Mouse (Mus musculus): ENCODE measurements around the gene Ranbp9. TPM values are rescaled to one million over a fixed set of nuclear protein-coding genes. Genes with fewer than 3 reads are reported as not detected.

The Ranbp9 gene
- polyA plus RNA-seq, 1 experiment from 2014 or later, result 11.9 TPM

GRCm38 (mm10) chr13:43499731-43500482 is 18.8 kb upstream of the Ranbp9 start:
- ATAC-seq, result no peak
- no peak overlapping the region for H3K4me3 ChIP-seq (replicated peaks; ENCODE audit: low read length)
- no peaks in the 10 kb centered on the region for H3K27me3 ChIP-seq (replicated peaks; ENCODE audit: control insufficient read depth, insufficient read depth, low read length)
- H3K9me3 ChIP-seq (ENCODE audit: control insufficient read depth, low read length), result no peaks in the 10 kb centered on the region
- no peaks in the 10 kb centered on the region for H3K36me3 ChIP-seq (ENCODE audit: control insufficient read depth, insufficient read depth)
- WGBS, result 64% methylated on average over 7 of the region's 7 CpGs
- H3K9ac ChIP-seq (replicated peaks; ENCODE audit: low read depth, low read length), result no peak overlapping the region
- no peak overlapping the region for H3K4me2 ChIP-seq (ENCODE audit: low read length)
- no peak overlapping the region for H3K27ac ChIP-seq (ENCODE audit: low read length)
- peaks cover 13% of the 10 kb centered on the region for H3K4me1 ChIP-seq (replicated peaks; ENCODE audit: control insufficient read depth, insufficient read depth, low read length)

GRCm38 (mm10) chr13:43498849-43499248 is 17.8 kb upstream of the Ranbp9 start:
- WGBS, result 59% methylated on average over 14 of the region's 14 CpGs
- Histone ChIP-seq H3K4me1 (replicated peaks; ENCODE audit: control insufficient read depth, insufficient read depth, low read length) (peaks cover 11% of the 10 kb centered on the region), H3K4me3 (replicated peaks; ENCODE audit: low read length) (no peak overlapping the region), H3K4me2 (ENCODE audit: low read length) (0 out of 2 replicates have a peak overlapping the region, but pooled peaks have one; percentile 17), H3K36me3 (ENCODE audit: control insufficient read depth, insufficient read depth) (no peaks in the 10 kb centered on the region), H3K27me3 (replicated peaks; ENCODE audit: control insufficient read depth, insufficient read depth, low read length) (no peaks in the 10 kb centered on the region), H3K9me3 (ENCODE audit: control insufficient read depth, low read length) (no peaks in the 10 kb centered on the region), H3K9ac (replicated peaks; ENCODE audit: low read depth, low read length) (no peak overlapping the region), H3K27ac (ENCODE audit: low read length) (no peak overlapping the region)
- ATAC-seq, result peak; percentile 31; the same call in 1 of the 2 replicates

- Histone ChIP-seq H3K27ac (ENCODE audit: low read length) (no peak overlapping the region), H3K36me3 (ENCODE audit: control insufficient read depth, insufficient read depth) (no peaks in the 10 kb centered on the region), H3K4me1 (replicated peaks; ENCODE audit: control insufficient read depth, insufficient read depth, low read length) (peaks cover 5% of the 10 kb centered on the region; the same call in 1 of the 2 replicates), H3K9me3 (ENCODE audit: control insufficient read depth, low read length) (no peaks in the 10 kb centered on the region), H3K9ac (replicated peaks; ENCODE audit: low read depth, low read length) (no peak overlapping the region), H3K4me3 (replicated peaks; ENCODE audit: low read length) (no peak overlapping the region), H3K4me2 (ENCODE audit: low read length) (no peak overlapping the region), H3K27me3 (replicated peaks; ENCODE audit: control insufficient read depth, insufficient read depth, low read length) (no peaks in the 10 kb centered on the region)
- ATAC-seq, result no peak
- 92% methylated on average over 3 of the region's 3 CpGs for WGBS
These were observed 16.7 kb upstream of the Ranbp9 start for GRCm38 (mm10) chr13:43497769-43498168.

GRCm38 (mm10) chr13:43496660-43497059 is 15.6 kb upstream of the Ranbp9 start:
- no peaks in the 10 kb centered on the region for H3K36me3 ChIP-seq (ENCODE audit: control insufficient read depth, insufficient read depth)
- H3K27ac ChIP-seq (ENCODE audit: low read length), result no peak overlapping the region
- H3K9me3 ChIP-seq (ENCODE audit: control insufficient read depth, low read length), result no peaks in the 10 kb centered on the region
- no peak overlapping the region for H3K4me3 ChIP-seq (replicated peaks; ENCODE audit: low read length)
- H3K4me1 ChIP-seq (replicated peaks; ENCODE audit: control insufficient read depth, insufficient read depth, low read length), result peaks cover 5% of the 10 kb centered on the region; the same call in 1 of the 2 replicates
- H3K9ac ChIP-seq (replicated peaks; ENCODE audit: low read depth, low read length), result no peak overlapping the region
- no peak for ATAC-seq
- WGBS, result 5% methylated on average over 2 of the region's 2 CpGs
- H3K27me3 ChIP-seq (replicated peaks; ENCODE audit: control insufficient read depth, insufficient read depth, low read length), result no peaks in the 10 kb centered on the region
- no peak overlapping the region for H3K4me2 ChIP-seq (ENCODE audit: low read length)

GRCm38 (mm10) chr13:43495645-43496044 is 14.6 kb upstream of the Ranbp9 start:
- Histone ChIP-seq H3K36me3 (ENCODE audit: control insufficient read depth, insufficient read depth) (no peaks in the 10 kb centered on the region), H3K27me3 (replicated peaks; ENCODE audit: control insufficient read depth, insufficient read depth, low read length) (no peaks in the 10 kb centered on the region), H3K4me2 (ENCODE audit: low read length) (no peak overlapping the region), H3K4me1 (replicated peaks; ENCODE audit: control insufficient read depth, insufficient read depth, low read length) (peaks cover 5% of the 10 kb centered on the region; the same call in 1 of the 2 replicates), H3K4me3 (replicated peaks; ENCODE audit: low read length) (no peak overlapping the region), H3K9ac (replicated peaks; ENCODE audit: low read depth, low read length) (no peak overlapping the region), H3K27ac (ENCODE audit: low read length) (no peak overlapping the region), H3K9me3 (ENCODE audit: control insufficient read depth, low read length) (no peaks in the 10 kb centered on the region)
- ATAC-seq, result no peak
- 82% methylated on average over 7 of the region's 7 CpGs for WGBS

- no peaks in the 10 kb centered on the region for H3K9me3 ChIP-seq (ENCODE audit: control insufficient read depth, low read length)
- H3K4me3 ChIP-seq (replicated peaks; ENCODE audit: low read length), result no peak overlapping the region
- no peak overlapping the region for H3K4me2 ChIP-seq (ENCODE audit: low read length)
- no peak overlapping the region for H3K27ac ChIP-seq (ENCODE audit: low read length)
- H3K9ac ChIP-seq (replicated peaks; ENCODE audit: low read depth, low read length), result no peak overlapping the region
- H3K27me3 ChIP-seq (replicated peaks; ENCODE audit: control insufficient read depth, insufficient read depth, low read length), result no peaks in the 10 kb centered on the region
- WGBS, result 88% methylated on average over 7 of the region's 7 CpGs
- no peaks in the 10 kb centered on the region for H3K36me3 ChIP-seq (ENCODE audit: control insufficient read depth, insufficient read depth)
- no peak for ATAC-seq
- H3K4me1 ChIP-seq (replicated peaks; ENCODE audit: control insufficient read depth, insufficient read depth, low read length), result peaks cover 3% of the 10 kb centered on the region; the same call in 1 of the 2 replicates
These were observed 12.6 kb upstream of the Ranbp9 start for GRCm38 (mm10) chr13:43493725-43494124.

- peak; percentile 47 for ATAC-seq
- Histone ChIP-seq H3K4me3 (replicated peaks; ENCODE audit: low read length) (no peak overlapping the region), H3K27me3 (replicated peaks; ENCODE audit: control insufficient read depth, insufficient read depth, low read length) (no peaks in the 10 kb centered on the region), H3K9ac (replicated peaks; ENCODE audit: low read depth, low read length) (no peak overlapping the region), H3K27ac (ENCODE audit: low read length) (no peak overlapping the region), H3K36me3 (ENCODE audit: control insufficient read depth, insufficient read depth) (no peaks in the 10 kb centered on the region), H3K4me2 (ENCODE audit: low read length) (no peak overlapping the region), H3K4me1 (replicated peaks; ENCODE audit: control insufficient read depth, insufficient read depth, low read length) (peaks cover 3% of the 10 kb centered on the region; the same call in 1 of the 2 replicates), H3K9me3 (ENCODE audit: control insufficient read depth, low read length) (no peaks in the 10 kb centered on the region)
- 52% methylated on average over 11 of the region's 11 CpGs for WGBS
These were observed 12.0 kb upstream of the Ranbp9 start for GRCm38 (mm10) chr13:43493058-43493481.

- no peak for ATAC-seq
- no peak overlapping the region for H3K9ac ChIP-seq (replicated peaks; ENCODE audit: low read depth, low read length)
- H3K4me2 ChIP-seq (ENCODE audit: low read length), result no peak overlapping the region
- no peaks in the 10 kb centered on the region for H3K36me3 ChIP-seq (ENCODE audit: control insufficient read depth, insufficient read depth)
- H3K4me3 ChIP-seq (replicated peaks; ENCODE audit: low read length), result no peak overlapping the region
- WGBS, result 80% methylated on average over 12 of the region's 12 CpGs
- H3K27ac ChIP-seq (ENCODE audit: low read length), result no peak overlapping the region
- no peaks in the 10 kb centered on the region for H3K27me3 ChIP-seq (replicated peaks; ENCODE audit: control insufficient read depth, insufficient read depth, low read length)
- H3K9me3 ChIP-seq (ENCODE audit: control insufficient read depth, low read length), result no peaks in the 10 kb centered on the region
- peaks cover 5% of the 10 kb centered on the region for H3K4me1 ChIP-seq (replicated peaks; ENCODE audit: control insufficient read depth, insufficient read depth, low read length)
These were observed 5.6 kb upstream of the Ranbp9 start for GRCm38 (mm10) chr13:43486501-43487213.

- WGBS, result 97% methylated on average over 5 of the region's 5 CpGs
- H3K27me3 ChIP-seq (replicated peaks; ENCODE audit: control insufficient read depth, insufficient read depth, low read length), result no peaks in the 10 kb centered on the region
- no peak for ATAC-seq
These were observed 4.3 kb upstream of the Ranbp9 start for GRCm38 (mm10) chr13:43485278-43485976.

More at GRCm38 (mm10) chr13:43485278-43485976, 4.3 kb upstream of the Ranbp9 start:
- Histone ChIP-seq H3K27ac (ENCODE audit: low read length) (no peak overlapping the region), H3K9me3 (ENCODE audit: control insufficient read depth, low read length) (no peaks in the 10 kb centered on the region), H3K36me3 (ENCODE audit: control insufficient read depth, insufficient read depth) (no peaks in the 10 kb centered on the region), H3K4me2 (ENCODE audit: low read length) (no peak overlapping the region), H3K4me3 (replicated peaks; ENCODE audit: low read length) (no peak overlapping the region), H3K9ac (replicated peaks; ENCODE audit: low read depth, low read length) (no peak overlapping the region), H3K4me1 (replicated peaks; ENCODE audit: control insufficient read depth, insufficient read depth, low read length) (peaks cover 5% of the 10 kb centered on the region)
